Mouse (Mus musculus): ENCODE results near the gene Spdef. TPM values are rescaled to one million over a fixed set of nuclear protein-coding genes. Genes with fewer than 3 reads are reported as not detected.

Gene Spdef
- total RNA-seq, 1 experiment from 2014 or later, result not detected

DNA sequence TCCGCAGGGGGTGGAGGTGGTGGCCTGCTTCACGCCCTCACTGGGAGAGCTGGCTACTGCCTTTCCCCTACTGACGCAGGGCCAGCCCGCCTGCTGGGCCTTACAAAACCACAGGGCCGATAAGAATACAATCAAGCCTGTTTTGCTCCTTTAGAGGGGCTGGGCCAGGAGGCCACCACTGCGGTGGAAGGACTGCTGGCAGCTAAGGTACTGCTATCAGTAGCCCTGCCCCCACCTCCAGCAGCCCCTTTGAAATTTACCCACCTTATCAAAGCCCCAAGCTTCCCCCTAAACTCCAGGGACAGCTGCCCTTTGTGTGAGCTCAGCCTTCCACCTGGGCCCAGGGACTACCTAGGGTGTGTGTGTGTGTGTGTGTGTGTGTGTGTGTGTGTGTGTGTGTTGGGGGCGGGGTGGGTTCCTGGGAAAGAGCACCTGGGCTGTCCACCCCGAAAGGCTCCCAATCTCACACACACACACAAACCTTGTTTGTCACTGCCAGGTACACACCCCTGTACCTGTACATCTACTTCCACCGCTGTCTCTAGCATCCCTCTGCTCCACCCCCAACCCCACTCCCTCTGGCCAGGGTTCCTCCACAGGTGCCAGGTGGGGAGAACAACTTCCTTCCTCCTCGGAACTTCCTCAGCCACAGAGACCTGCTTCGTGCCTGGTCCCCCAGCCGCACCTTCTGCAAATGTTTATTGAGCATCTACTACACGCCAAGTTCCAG, 5.8 kb upstream of the Spdef start:
- no peak for ATAC-seq (replicated peaks in 1 of 2; ENCODE audit: insufficient read depth in 1 of 2, low FRiP score in 2 of 2, low TSS enrichment in 1 of 2, low read depth in 1 of 2, poor library complexity in 2 of 2, severe bottlenecking in 2 of 2)

DNA sequence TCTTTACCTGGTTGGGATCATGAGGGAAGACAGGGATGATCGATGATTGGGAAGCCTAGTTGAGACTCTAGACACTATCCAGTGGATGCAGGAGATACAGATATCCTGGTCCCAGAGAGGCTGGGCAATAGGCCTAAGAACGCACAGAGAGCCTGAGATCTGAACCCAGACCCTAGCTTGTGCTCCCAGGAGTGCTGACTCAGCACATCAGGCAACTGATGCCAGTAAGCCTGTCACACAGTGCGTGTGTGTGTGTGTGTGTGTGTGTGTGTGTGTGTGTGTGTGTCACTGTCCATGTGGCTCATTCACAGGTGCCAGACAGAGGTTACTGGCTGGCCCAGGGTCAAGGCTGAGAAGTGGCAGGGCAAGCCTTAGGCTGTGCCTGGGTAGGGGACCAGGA, 3.9 kb upstream of the Spdef start:
- ATAC-seq (replicated peaks in 1 of 2; ENCODE audit: insufficient read depth in 1 of 2, low FRiP score in 2 of 2, low TSS enrichment in 1 of 2, low read depth in 1 of 2, poor library complexity in 2 of 2, severe bottlenecking in 2 of 2), result no peak

DNA sequence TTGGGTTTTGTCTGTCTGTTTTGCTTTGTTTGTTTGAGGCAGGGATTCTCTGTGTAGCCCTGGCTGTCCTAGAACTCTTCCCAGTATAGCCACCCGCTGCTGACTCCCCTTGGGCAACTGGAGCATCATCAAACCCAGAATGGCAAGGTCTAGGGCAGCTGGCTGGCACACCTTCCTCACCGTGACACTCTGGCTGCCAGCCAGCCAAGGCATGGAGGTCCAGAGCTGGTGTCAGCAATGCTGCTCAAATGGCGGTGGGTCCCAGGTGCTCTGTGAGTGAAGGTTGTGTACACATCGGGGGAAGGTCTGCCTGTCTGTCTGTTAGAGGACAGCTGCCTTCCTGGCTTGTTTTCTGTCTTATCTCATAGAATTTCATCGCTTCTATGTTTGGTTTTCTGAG, 3.4 kb upstream of the Spdef start:
- no peak for ATAC-seq (replicated peaks in 1 of 2; ENCODE audit: insufficient read depth in 1 of 2, low FRiP score in 2 of 2, low TSS enrichment in 1 of 2, low read depth in 1 of 2, poor library complexity in 2 of 2, severe bottlenecking in 2 of 2)

- no peak for ATAC-seq (replicated peaks in 1 of 2; ENCODE audit: insufficient read depth in 1 of 2, low FRiP score in 2 of 2, low TSS enrichment in 1 of 2, low read depth in 1 of 2, poor library complexity in 2 of 2, severe bottlenecking in 2 of 2)
These were observed 2.2 kb downstream of the Spdef start for GRCm38 (mm10) chr17:27726527-27726926.

GRCm38 (mm10) chr17:27725412-27725811, 3.3 kb downstream of the Spdef start:
- no peak for ATAC-seq (replicated peaks in 1 of 2; ENCODE audit: insufficient read depth in 1 of 2, low FRiP score in 2 of 2, low TSS enrichment in 1 of 2, low read depth in 1 of 2, poor library complexity in 2 of 2, severe bottlenecking in 2 of 2)

GRCm38 (mm10) chr17:27725011-27725410, 3.7 kb downstream of the Spdef start:
- no peak for ATAC-seq (replicated peaks in 1 of 2; ENCODE audit: insufficient read depth in 1 of 2, low FRiP score in 2 of 2, low TSS enrichment in 1 of 2, low read depth in 1 of 2, poor library complexity in 2 of 2, severe bottlenecking in 2 of 2)

- no peak; a peak in 1 of 4 replicates for ATAC-seq (replicated peaks in 1 of 2; ENCODE audit: insufficient read depth in 1 of 2, low FRiP score in 2 of 2, low TSS enrichment in 1 of 2, low read depth in 1 of 2, poor library complexity in 2 of 2, severe bottlenecking in 2 of 2)
These were observed 4.4 kb downstream of the Spdef start for GRCm38 (mm10) chr17:27724327-27724726.

DNA sequence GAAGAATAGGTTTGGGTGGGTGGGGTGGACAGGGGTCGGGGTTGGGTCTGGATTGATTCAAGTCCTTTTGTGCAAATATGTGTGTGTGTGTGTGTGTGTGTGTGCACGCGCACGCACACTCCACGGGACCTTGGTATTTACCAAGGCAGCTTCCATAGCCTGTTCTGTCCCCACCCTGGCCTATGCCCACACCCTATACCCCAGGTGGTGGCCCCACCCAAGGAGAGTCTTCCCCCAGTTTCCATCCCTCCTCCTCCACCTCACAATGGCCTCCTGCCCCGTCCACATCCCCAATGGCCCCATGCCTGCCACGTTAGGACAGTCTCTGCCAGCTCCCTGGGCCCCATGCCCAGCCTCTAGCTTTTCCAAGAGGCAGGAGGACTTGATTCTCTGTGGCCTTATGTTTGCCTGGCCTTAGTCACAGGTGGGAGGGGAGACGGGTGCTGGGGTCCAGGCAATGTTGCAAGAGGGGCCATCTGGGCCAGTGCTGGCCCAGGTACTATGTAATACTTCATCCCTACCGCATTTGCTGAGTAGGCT, 7.6 kb downstream of the Spdef start:
- ATAC-seq (replicated peaks in 1 of 2; ENCODE audit: insufficient read depth in 1 of 2, low FRiP score in 2 of 2, low TSS enrichment in 1 of 2, low read depth in 1 of 2, poor library complexity in 2 of 2, severe bottlenecking in 2 of 2), result no peak

DNA sequence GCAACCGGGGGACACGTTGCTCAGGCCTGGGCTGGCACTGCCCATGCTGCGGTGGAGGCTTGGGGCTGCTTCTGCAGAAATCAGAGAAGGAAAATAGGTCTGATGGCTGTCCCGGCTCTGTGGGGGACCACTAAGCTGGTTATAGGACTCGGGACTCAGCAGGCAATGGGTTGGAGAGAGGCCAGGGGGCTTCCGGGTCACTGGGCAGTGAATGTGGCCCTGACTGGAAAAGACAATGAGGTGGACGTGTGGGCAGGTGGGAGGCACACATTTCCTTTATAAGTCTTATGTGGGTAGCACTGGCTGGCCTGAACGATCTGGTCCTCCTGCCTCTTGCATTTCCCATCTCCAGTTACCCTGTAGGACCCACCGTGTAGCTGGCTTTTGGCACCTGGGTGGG, 8.4 kb downstream of the Spdef start:
- no peak for ATAC-seq (replicated peaks in 1 of 2; ENCODE audit: insufficient read depth in 1 of 2, low FRiP score in 2 of 2, low TSS enrichment in 1 of 2, low read depth in 1 of 2, poor library complexity in 2 of 2, severe bottlenecking in 2 of 2)

GRCm38 (mm10) chr17:27719663-27720062, 9.1 kb downstream of the Spdef start:
- ATAC-seq (replicated peaks in 1 of 2; ENCODE audit: insufficient read depth in 1 of 2, low FRiP score in 2 of 2, low TSS enrichment in 1 of 2, low read depth in 1 of 2, poor library complexity in 2 of 2, severe bottlenecking in 2 of 2), result no peak

GRCm38 (mm10) chr17:27718250-27718649, 10.5 kb downstream of the Spdef start:
- ATAC-seq (replicated peaks in 1 of 2; ENCODE audit: insufficient read depth in 1 of 2, low FRiP score in 2 of 2, low TSS enrichment in 1 of 2, low read depth in 1 of 2, poor library complexity in 2 of 2, severe bottlenecking in 2 of 2), result no peak

DNA sequence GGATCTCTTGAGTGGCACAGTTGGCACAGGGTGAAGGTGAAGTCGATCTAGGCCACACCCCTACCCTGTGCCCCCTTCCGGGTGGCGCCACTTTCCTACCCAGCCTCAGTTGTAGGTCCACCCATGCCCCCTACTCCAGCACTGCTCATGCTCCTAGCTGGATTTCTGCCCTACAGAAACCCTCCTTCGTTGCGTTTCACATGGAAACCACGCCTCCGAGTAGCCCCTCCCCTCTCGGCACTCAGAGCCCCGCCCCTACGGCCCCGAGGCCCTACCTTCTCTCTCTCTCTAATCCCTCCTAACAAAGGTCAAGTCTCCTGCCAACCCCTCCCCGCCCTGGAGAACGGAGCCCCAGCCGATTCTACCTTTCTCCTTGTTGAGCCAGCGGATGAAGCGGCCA, 12.0 kb downstream of the Spdef start:
- peak; percentile 42 to 54; a peak in 2 of 4 replicates for ATAC-seq (replicated peaks in 1 of 2; ENCODE audit: insufficient read depth in 1 of 2, low FRiP score in 2 of 2, low TSS enrichment in 1 of 2, low read depth in 1 of 2, poor library complexity in 2 of 2, severe bottlenecking in 2 of 2)

DNA sequence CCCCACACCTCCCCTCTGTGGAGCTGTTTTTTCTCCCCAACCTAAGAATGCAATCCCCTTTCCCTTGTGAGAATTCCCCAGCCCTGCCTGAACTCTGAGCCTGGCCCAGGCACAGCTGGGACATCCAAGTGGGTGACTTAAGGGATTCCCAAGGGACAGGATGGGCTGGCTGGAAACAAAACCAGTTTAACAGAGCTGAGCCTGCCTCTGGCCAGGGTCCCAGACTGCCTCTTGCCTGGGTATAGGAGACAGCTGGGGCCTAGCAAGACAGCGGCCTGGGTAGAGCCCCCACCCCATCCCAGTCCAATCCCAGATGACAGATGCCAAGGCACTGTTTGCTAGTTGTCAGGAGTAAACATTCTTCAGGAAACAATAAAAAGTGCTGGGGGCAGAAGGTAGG, 15.9 kb downstream of the Spdef start:
- no peak for ATAC-seq (replicated peaks in 1 of 2; ENCODE audit: insufficient read depth in 1 of 2, low FRiP score in 2 of 2, low TSS enrichment in 1 of 2, low read depth in 1 of 2, poor library complexity in 2 of 2, severe bottlenecking in 2 of 2)

- ATAC-seq (replicated peaks in 1 of 2; ENCODE audit: insufficient read depth in 1 of 2, low FRiP score in 2 of 2, low TSS enrichment in 1 of 2, low read depth in 1 of 2, poor library complexity in 2 of 2, severe bottlenecking in 2 of 2), result no peak
These were observed 19.1 kb downstream of the Spdef start for GRCm38 (mm10) chr17:27709650-27710049.

GRCm38 (mm10) chr17:27707954-27708661, 20.6 kb downstream of the Spdef start:
- peak; percentile 25 to 49; a peak in 2 of 4 replicates for ATAC-seq (replicated peaks in 1 of 2; ENCODE audit: insufficient read depth in 1 of 2, low FRiP score in 2 of 2, low TSS enrichment in 1 of 2, low read depth in 1 of 2, poor library complexity in 2 of 2, severe bottlenecking in 2 of 2)

GRCm38 (mm10) chr17:27705661-27706060, 23.1 kb downstream of the Spdef start:
- ATAC-seq (replicated peaks in 1 of 2; ENCODE audit: insufficient read depth in 1 of 2, low FRiP score in 2 of 2, low TSS enrichment in 1 of 2, low read depth in 1 of 2, poor library complexity in 2 of 2, severe bottlenecking in 2 of 2), result no peak

- ATAC-seq (replicated peaks in 1 of 2; ENCODE audit: insufficient read depth in 1 of 2, low FRiP score in 2 of 2, low TSS enrichment in 1 of 2, low read depth in 1 of 2, poor library complexity in 2 of 2, severe bottlenecking in 2 of 2), result no peak
These were observed 24.7 kb downstream of the Spdef start for GRCm38 (mm10) chr17:27703961-27704621.

DNA sequence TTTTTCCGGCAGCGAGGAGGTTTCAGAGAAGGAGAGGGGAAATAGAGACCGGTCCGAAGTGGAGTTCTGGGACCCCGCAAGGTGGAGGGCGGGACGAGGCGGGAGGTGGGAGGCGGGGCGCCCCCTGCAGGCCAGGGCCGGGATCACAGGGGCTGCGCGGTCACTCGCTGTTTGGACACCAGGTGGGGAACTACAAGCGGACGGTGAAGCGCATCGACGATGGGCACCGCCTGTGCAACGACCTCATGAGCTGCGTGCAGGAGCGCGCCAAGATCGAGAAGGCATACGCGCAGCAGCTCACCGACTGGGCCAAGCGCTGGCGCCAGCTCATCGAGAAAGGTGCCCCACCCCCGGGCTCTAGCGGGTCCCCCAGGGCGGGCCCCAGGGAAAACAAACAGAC, 26.2 kb downstream of the Spdef start:
- peak; percentile 14 to 52; a peak in 2 of 4 replicates for ATAC-seq (replicated peaks in 1 of 2; ENCODE audit: insufficient read depth in 1 of 2, low FRiP score in 2 of 2, low TSS enrichment in 1 of 2, low read depth in 1 of 2, poor library complexity in 2 of 2, severe bottlenecking in 2 of 2)

All from hematopoietic stem cell, adult 5-6 weeks (primary cell).